Mouse (Mus musculus): ENCODE measurements around the gene Plppr3. TPM values are rescaled to one million over a fixed set of nuclear protein-coding genes. Genes with fewer than 3 reads are reported as not detected.

Gene Plppr3
- polyA plus RNA-seq, 1 experiment from 2014 or later, result 6.2 TPM

- H3K4me1 ChIP-seq (replicated peaks; ENCODE audit: control insufficient read depth, insufficient read depth, low read length), result 0 out of 2 replicates have a peak, but pooled peaks cover 9% of the 10 kb centered on the region
- peaks cover 38% of the 10 kb centered on the region for H3K27me3 ChIP-seq (replicated peaks; ENCODE audit: control insufficient read depth, insufficient read depth, low read length)
- WGBS, result 34% methylated on average over 35 of the region's 35 CpGs
These were observed 44.0 kb upstream of the Plppr3 start for GRCm38 (mm10) chr10:79918231-79919078.

GRCm38 (mm10) chr10:79917532-79918100 lies 43.2 kb upstream of the Plppr3 start:
- Histone ChIP-seq H3K9ac (ENCODE audit: low read depth, low read length) (no peak overlapping the region), H3K9me3 (ENCODE audit: control insufficient read depth) (no peaks in the 10 kb centered on the region), H3K4me2 (replicated peaks; ENCODE audit: low read depth) (peak overlapping the region; percentile 96), H3K4me3 (ENCODE audit: low read depth, low read length) (no peak overlapping the region), H3K27me3 (replicated peaks; ENCODE audit: control insufficient read depth, insufficient read depth, low read length) (peaks cover 38% of the 10 kb centered on the region), H3K36me3 (ENCODE audit: control insufficient read depth, insufficient read depth) (no peaks in the 10 kb centered on the region; the same call in 1 of the 2 replicates), H3K4me1 (replicated peaks; ENCODE audit: control insufficient read depth, insufficient read depth, low read length) (0 out of 2 replicates have a peak, but pooled peaks cover 9% of the 10 kb centered on the region), H3K27ac (ENCODE audit: low read depth, low read length) (no peak overlapping the region)
- no peak for TF ChIP-seq CTCF (IDR thresholded peaks at IDR 0.05; ENCODE audit: low read depth)
- ATAC-seq, result no peak
- WGBS, result 72% methylated on average over 5 of the region's 5 CpGs

More at GRCm38 (mm10) chr10:79918231-79919078, 44.0 kb upstream of the Plppr3 start:
- Histone ChIP-seq H3K27ac (ENCODE audit: low read depth, low read length) (no peak overlapping the region), H3K4me3 (ENCODE audit: low read depth, low read length) (no peak overlapping the region), H3K36me3 (ENCODE audit: control insufficient read depth, insufficient read depth) (no peaks in the 10 kb centered on the region; the same call in 1 of the 2 replicates), H3K9me3 (ENCODE audit: control insufficient read depth) (no peaks in the 10 kb centered on the region), H3K9ac (ENCODE audit: low read depth, low read length) (no peak overlapping the region), H3K4me2 (replicated peaks; ENCODE audit: low read depth) (peak overlapping the region; percentile 37)
- no peak for TF ChIP-seq CTCF (IDR thresholded peaks at IDR 0.05; ENCODE audit: low read depth)
- ATAC-seq, result no peak

- no peaks in the 10 kb centered on the region for H3K9me3 ChIP-seq (ENCODE audit: control insufficient read depth)
- H3K27ac ChIP-seq (ENCODE audit: low read depth, low read length), result peak within 1 kb of the TSS; percentile 73
- ATAC-seq, result peak; percentile 67
- H3K4me1 ChIP-seq (replicated peaks; ENCODE audit: control insufficient read depth, insufficient read depth, low read length), result 0 out of 2 replicates have a peak, but pooled peaks cover 9% of the 10 kb centered on the region
- 2% methylated on average over 42 of the region's 42 CpGs for WGBS
- peak within 1 kb of the TSS; percentile 87 for H3K9ac ChIP-seq (ENCODE audit: low read depth, low read length)
- H3K4me3 ChIP-seq (ENCODE audit: low read depth, low read length), result peak within 1 kb of the TSS; percentile 64
- no peaks in the 10 kb centered on the region; the same call in 1 of the 2 replicates for H3K36me3 ChIP-seq (ENCODE audit: control insufficient read depth, insufficient read depth)
- H3K4me2 ChIP-seq (replicated peaks; ENCODE audit: low read depth), result peak within 1 kb of the TSS; percentile 96
- peaks cover 32% of the 10 kb centered on the region for H3K27me3 ChIP-seq (replicated peaks; ENCODE audit: control insufficient read depth, insufficient read depth, low read length)
- no peak for TF ChIP-seq CTCF (IDR thresholded peaks at IDR 0.05; ENCODE audit: low read depth)
These were observed 42.5 kb upstream of the Plppr3 start, which contains the start of gene Kiss1r for GRCm38 (mm10) chr10:79916808-79917531. Gene Kiss1r (plus strand): TSS chr10:79916971.

- Histone ChIP-seq H3K27me3 (replicated peaks; ENCODE audit: control insufficient read depth, insufficient read depth, low read length) (peaks cover 26% of the 10 kb centered on the region), H3K9ac (ENCODE audit: low read depth, low read length) (peak overlapping the region; percentile 87), H3K4me3 (ENCODE audit: low read depth, low read length) (peak overlapping the region; percentile 64), H3K27ac (ENCODE audit: low read depth, low read length) (0 out of 2 replicates have a peak overlapping the region, but pooled peaks have one; percentile 73), H3K4me2 (replicated peaks; ENCODE audit: low read depth) (peak overlapping the region; percentile 96), H3K4me1 (replicated peaks; ENCODE audit: control insufficient read depth, insufficient read depth, low read length) (0 out of 2 replicates have a peak, but pooled peaks cover 7% of the 10 kb centered on the region), H3K9me3 (ENCODE audit: control insufficient read depth) (no peaks in the 10 kb centered on the region), H3K36me3 (ENCODE audit: control insufficient read depth, insufficient read depth) (no peaks in the 10 kb centered on the region; the same call in 1 of the 2 replicates)
- WGBS, result 13% methylated on average over 8 of the region's 8 CpGs
- no peak for TF ChIP-seq CTCF (IDR thresholded peaks at IDR 0.05; ENCODE audit: low read depth)
- ATAC-seq, result no peak
These were observed 41.6 kb upstream of the Plppr3 start for GRCm38 (mm10) chr10:79916081-79916480.

GRCm38 (mm10) chr10:79914948-79915596 lies 40.6 kb upstream of the Plppr3 start:
- peak; percentile 34; the same call in 1 of the 2 replicates for ATAC-seq
- peak overlapping the region; percentile 8; the same call in 1 of the 2 replicates for H3K9ac ChIP-seq (ENCODE audit: low read depth, low read length)
- WGBS, result 44% methylated on average over 7 of the region's 7 CpGs

More at GRCm38 (mm10) chr10:79914948-79915596, 40.6 kb upstream of the Plppr3 start:
- H3K4me2 ChIP-seq (replicated peaks; ENCODE audit: low read depth), result peak overlapping the region; percentile 96
- no peak for TF ChIP-seq CTCF (IDR thresholded peaks at IDR 0.05; ENCODE audit: low read depth)
- H3K9me3 ChIP-seq (ENCODE audit: control insufficient read depth), result no peaks in the 10 kb centered on the region
- H3K4me3 ChIP-seq (ENCODE audit: low read depth, low read length), result no peak overlapping the region
- peaks cover 15% of the 10 kb centered on the region for H3K27me3 ChIP-seq (replicated peaks; ENCODE audit: control insufficient read depth, insufficient read depth, low read length)
- H3K27ac ChIP-seq (ENCODE audit: low read depth, low read length), result no peak overlapping the region
- H3K36me3 ChIP-seq (ENCODE audit: control insufficient read depth, insufficient read depth), result peaks cover 7% of the 10 kb centered on the region
- H3K4me1 ChIP-seq (replicated peaks; ENCODE audit: control insufficient read depth, insufficient read depth, low read length), result 0 out of 2 replicates have a peak, but pooled peaks cover 7% of the 10 kb centered on the region

Data from intestine, postnatal 0 days (tissue).